Mouse (Mus musculus) spleen, postnatal 10 days (tissue): ENCODE results near the gene Ccer2.

ENCODE experiments used
- DNase-seq, 2 experiments: peaks; one replicate each; pipeline ENCODE4 v3.0.0; 2021 to 2022; ENCODE audit warnings: low spot score in 2 of 2

Gene Ccer2

GRCm38 (mm10) chr7:28756079-28756478 is at the start of gene Ccer2:
Ccer2 (plus strand) TSS chr7:28756174.
- no peak for DNase-seq

- DNase-seq: no peak
These were observed 46.5 kb upstream of the Ccer2 start for GRCm38 (mm10) chr7:28709454-28709853.

GRCm38 (mm10) chr7:28710962-28711361 is 45.0 kb upstream of the Ccer2 start:
- peak in 1 of 2 experiments; percentile 35 for DNase-seq

GRCm38 (mm10) chr7:28714667-28715066 is 41.3 kb upstream of the Ccer2 start:
- DNase-seq: no peak

GRCm38 (mm10) chr7:28715598-28715997 is 40.4 kb upstream of the Ccer2 start:
- DNase-seq: no peak

GRCm38 (mm10) chr7:28716590-28717281 is 39.2 kb upstream of the Ccer2 start, which contains the start of gene Fbxo17:
Fbxo17 (plus strand) TSS chr7:28716804.
- DNase-seq: peak in 1 of 2 experiments; percentile 53

GRCm38 (mm10) chr7:28717726-28718125 is 38.2 kb upstream of the Ccer2 start:
- DNase-seq: no peak

GRCm38 (mm10) chr7:28719159-28719558 is 36.8 kb upstream of the Ccer2 start:
- DNase-seq: no peak

GRCm38 (mm10) chr7:28719650-28720049 is 36.3 kb upstream of the Ccer2 start:
- no peak for DNase-seq

GRCm38 (mm10) chr7:28720753-28721537 is 35.0 kb upstream of the Ccer2 start:
- DNase-seq: no peak

- no peak for DNase-seq
These were observed 33.9 kb upstream of the Ccer2 start for GRCm38 (mm10) chr7:28722079-28722478.

GRCm38 (mm10) chr7:28724613-28725012 is 31.4 kb upstream of the Ccer2 start:
- no peak for DNase-seq

GRCm38 (mm10) chr7:28726600-28726999 is 29.4 kb upstream of the Ccer2 start:
- peak; percentile 42 to 79 for DNase-seq

- no peak for DNase-seq
These were observed 28.2 kb upstream of the Ccer2 start for GRCm38 (mm10) chr7:28727649-28728340.

- DNase-seq: peak; percentile 53 to 80
These were observed 23.4 kb upstream of the Ccer2 start for GRCm38 (mm10) chr7:28732341-28733142.

- no peak for DNase-seq
These were observed 22.8 kb upstream of the Ccer2 start for GRCm38 (mm10) chr7:28733211-28733610.

GRCm38 (mm10) chr7:28735701-28736100 is 20.3 kb upstream of the Ccer2 start:
- DNase-seq: no peak

GRCm38 (mm10) chr7:28739829-28740228 is 16.1 kb upstream of the Ccer2 start:
- DNase-seq: no peak

- no peak for DNase-seq
These were observed 15.0 kb upstream of the Ccer2 start for GRCm38 (mm10) chr7:28740949-28741348.

GRCm38 (mm10) chr7:28741368-28741708 is 14.6 kb upstream of the Ccer2 start:
- DNase-seq: no peak

- peak; percentile 93 to 97 for DNase-seq
These were observed 14.1 kb upstream of the Ccer2 start, which contains the start of the genes Mrps12 and Sars2 for GRCm38 (mm10) chr7:28741709-28742438. Mrps12 (minus strand) TSS chr7:28741820. Sars2 (plus strand) TSS chr7:28741992.
